Mouse (Mus musculus): ENCODE measurements at regions not wholly inside any gene's neighbourhood (a gene's known extent, or its start where the extent isn't known, plus 50 kb on each side); places are given as distances from the start of the nearest gene placed in this dataset.
A peak's percentile ranks its signal among the peaks of the same experiment; 100 is the strongest.

- intact Hi-C loops (cut with DNase I): no loop called here
- DNase-seq (ENCODE audit: low spot score in 2 of 2): no peak
Measured at GRCm38 (mm10) chr12:107653131-107653530, 164.7 kb downstream of the 3110018I06Rik start.

GRCm38 (mm10) chr12:107656846-107657245 lies 168.4 kb downstream of the 3110018I06Rik start:
- intact Hi-C loops (cut with DNase I): no loop called here

GRCm38 (mm10) chr12:107658241-107658640 lies 169.8 kb downstream of the 3110018I06Rik start:
- intact Hi-C loops (cut with DNase I): no loop called here
- DNase-seq (ENCODE audit: low spot score in 2 of 2): no peak

More at GRCm38 (mm10) chr12:107656846-107657245, 168.4 kb downstream of the 3110018I06Rik start:
- DNase-seq (ENCODE audit: low spot score in 2 of 2): no peak

GRCm38 (mm10) chr12:107658821-107659220 lies 170.4 kb downstream of the 3110018I06Rik start:
- intact Hi-C loops (cut with DNase I): no loop called here
- no peak for DNase-seq (ENCODE audit: low spot score in 2 of 2)

- DNase-seq (ENCODE audit: low spot score in 2 of 2): no peak
- intact Hi-C loops (cut with DNase I): no loop called here
Measured at GRCm38 (mm10) chr12:107662624-107663023, 174.2 kb downstream of the 3110018I06Rik start.

- no peak for DNase-seq (ENCODE audit: low spot score in 2 of 2)
- intact Hi-C loops (cut with DNase I): no loop called here
Measured at GRCm38 (mm10) chr12:107667836-107668235, 179.4 kb downstream of the 3110018I06Rik start.

GRCm38 (mm10) chr12:107669046-107669445 lies 180.6 kb downstream of the 3110018I06Rik start:
- DNase-seq (ENCODE audit: low spot score in 2 of 2): no peak
- intact Hi-C loops (cut with DNase I): no loop called here

- intact Hi-C loops (cut with DNase I): no loop called here
- no peak for DNase-seq (ENCODE audit: low spot score in 2 of 2)
Measured at GRCm38 (mm10) chr12:107669450-107669849, 181.0 kb downstream of the 3110018I06Rik start.

GRCm38 (mm10) chr12:107669910-107670309 lies 181.5 kb downstream of the 3110018I06Rik start:
- intact Hi-C loops (cut with DNase I): no loop called here
- no peak for DNase-seq (ENCODE audit: low spot score in 2 of 2)

GRCm38 (mm10) chr12:107677076-107677475 lies 188.6 kb downstream of the 3110018I06Rik start:
- intact Hi-C loops (cut with DNase I): no loop called here

GRCm38 (mm10) chr12:107687447-107687846 lies 199.0 kb downstream of the 3110018I06Rik start:
- no peak for DNase-seq (ENCODE audit: low spot score in 2 of 2)
- intact Hi-C loops (cut with DNase I): no loop called here

More at GRCm38 (mm10) chr12:107677076-107677475, 188.6 kb downstream of the 3110018I06Rik start:
- no peak for DNase-seq (ENCODE audit: low spot score in 2 of 2)

GRCm38 (mm10) chr12:107689418-107689817 lies 201.0 kb downstream of the 3110018I06Rik start:
- peak in 1 of 2 experiments; percentile 24 for DNase-seq (ENCODE audit: low spot score in 2 of 2)
- intact Hi-C loops (cut with DNase I): no loop called here

GRCm38 (mm10) chr12:107690061-107690460 lies 201.6 kb downstream of the 3110018I06Rik start:
- intact Hi-C loops (cut with DNase I): no loop called here
- no peak for DNase-seq (ENCODE audit: low spot score in 2 of 2)

- intact Hi-C loops (cut with DNase I): no loop called here
- DNase-seq (ENCODE audit: low spot score in 2 of 2): peak in 1 of 2 experiments; percentile 24
Measured at GRCm38 (mm10) chr12:107693693-107694092, 205.3 kb downstream of the 3110018I06Rik start.

- intact Hi-C loops (cut with DNase I): no loop called here
- no peak for DNase-seq (ENCODE audit: low spot score in 2 of 2)
Measured at GRCm38 (mm10) chr12:107695014-107695413, 206.6 kb downstream of the 3110018I06Rik start.

GRCm38 (mm10) chr12:107695438-107696267 lies 207.2 kb downstream of the 3110018I06Rik start:
- DNase-seq (ENCODE audit: low spot score in 2 of 2): no peak
- intact Hi-C loops (cut with DNase I): no loop called here

GRCm38 (mm10) chr12:107700317-107700716 lies 211.9 kb downstream of the 3110018I06Rik start:
- DNase-seq (ENCODE audit: low spot score in 2 of 2): no peak
- intact Hi-C loops (cut with DNase I): no loop called here

GRCm38 (mm10) chr12:107700868-107701597 lies 212.6 kb downstream of the 3110018I06Rik start:
- intact Hi-C loops (cut with DNase I): no loop called here
- no peak for DNase-seq (ENCODE audit: low spot score in 2 of 2)

GRCm38 (mm10) chr12:107708812-107709211 lies 220.4 kb downstream of the 3110018I06Rik start:
- intact Hi-C loops (cut with DNase I): no loop called here
- DNase-seq (ENCODE audit: low spot score in 2 of 2): no peak

- no peak for DNase-seq (ENCODE audit: low spot score in 2 of 2)
- intact Hi-C loops (cut with DNase I): no loop called here
Measured at GRCm38 (mm10) chr12:107711017-107711416, 222.6 kb downstream of the 3110018I06Rik start.

Data from left cerebral cortex, postnatal 14 days (tissue).